Mouse (Mus musculus) kidney, embryonic 15.5 days (tissue): Measurements from ENCODE around the gene Xlr4c. TPM values are rescaled to one million over a fixed set of nuclear protein-coding genes. Genes with fewer than 3 reads are reported as not detected.
"Not testable (repeated sequence)": the region's sequence is repeated elsewhere in the genome, so short reads cannot be mapped to it uniquely, and the experiment has no call there.

Experiments used
- ATAC-seq: fragments of 200-750 bp; cut with Nextera tagmentation; replicated peaks from 2 replicates; pipeline ENCODE4 v1.8.0; 2017; ENCODE audit warnings: moderate TSS enrichment; ENCODE audit not compliant: low FRiP score
- H3K27ac ChIP-seq: fragments of 300-500 bp; sonication (generic); 2 replicates; pipeline ENCODE4 v1.5.1; 2015; ENCODE audit warnings: mild to moderate bottlenecking, inconsistent platforms
- H3K27me3 ChIP-seq: fragments of 300-500 bp; sonication (generic); 2 replicates; pipeline ENCODE4 v1.6.1; 2015; ENCODE audit warnings: inconsistent platforms
- H3K36me3 ChIP-seq: fragments of 300-500 bp; sonication (generic); 2 replicates; pipeline ENCODE4 v1.6.1; 2015; ENCODE audit warnings: inconsistent platforms
- H3K4me1 ChIP-seq: fragments of 300-500 bp; sonication (generic); 2 replicates; pipeline ENCODE4 v1.6.1; 2015; ENCODE audit warnings: inconsistent platforms
- H3K4me2 ChIP-seq: fragments of 300-500 bp; sonication (generic); 2 replicates; pipeline ENCODE4 v1.6.1; 2015; ENCODE audit warnings: moderate library complexity, mild to moderate bottlenecking, inconsistent platforms
- H3K4me3 ChIP-seq: fragments of 300-500 bp; sonication (generic); replicated peaks from 2 replicates; pipeline ENCODE4 v1.5.1; 2015; ENCODE audit warnings: mild to moderate bottlenecking, inconsistent platforms
- H3K9ac ChIP-seq: fragments of 300-500 bp; sonication (generic); 2 replicates; pipeline ENCODE4 v1.6.1; 2015; ENCODE audit warnings: mild to moderate bottlenecking, inconsistent platforms
- H3K9me3 ChIP-seq: fragments of 300-500 bp; sonication (generic); replicated peaks from 2 replicates; pipeline ENCODE4 v1.6.1; 2016; ENCODE audit warnings: inconsistent platforms
- WGBS: fragments of 180-500 bp; shearing (Covaris S2); methylation state at CpG from one replicate; pipeline ENCODE4 v1.1.7; 2015; ENCODE audit warnings: mixed read lengths; 5-methylcytosine and 5-hydroxymethylcytosine counted together
- polyA plus RNA-seq: library from polyadenylated mRNA; unstranded; fragments of >200 nt; fragmentation: Nextera tagmentation; extraction: Ambion mirVana; gene quantifications from 2 replicates; pipeline ENCODE4 v1.2.1, GENCODE M21; 2015

Gene Xlr4c
- 0.22 and 0.30 TPM in 2 replicates for polyA plus RNA-seq

DNA sequence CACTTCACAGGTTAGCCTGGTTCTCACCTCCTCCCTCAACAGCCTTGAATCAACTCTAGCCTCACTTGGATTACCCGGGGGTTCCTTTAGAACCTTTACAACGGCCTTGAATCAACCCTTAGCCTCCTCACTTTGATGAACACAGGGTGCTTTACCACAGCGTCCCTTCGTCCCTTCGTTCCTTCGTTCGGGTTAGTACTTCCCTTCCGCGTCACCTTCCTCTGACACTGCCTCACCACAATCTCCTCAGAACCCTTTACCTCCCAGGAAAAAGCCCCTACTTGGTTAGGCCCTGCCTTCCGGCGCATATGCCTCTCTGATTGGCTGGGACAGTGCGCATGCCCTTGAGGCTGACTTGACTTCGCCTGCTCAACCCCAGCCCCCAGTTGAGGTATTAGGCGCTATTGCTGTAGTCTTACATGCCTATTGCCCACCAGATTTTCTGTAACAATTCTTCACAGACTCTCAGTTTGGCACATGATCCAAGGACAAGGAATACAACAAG lies at the start of gene Xlr4c:
Gene Xlr4c (minus strand): TSS at position 310 of the 505 bp plus-strand sequence.
- H3K9me3 ChIP-seq, H3K9ac ChIP-seq, H3K4me2 ChIP-seq, ATAC-seq, H3K4me1 ChIP-seq, H3K27ac ChIP-seq, H3K4me3 ChIP-seq, H3K27me3 ChIP-seq, H3K36me3 ChIP-seq: not testable (repeated sequence)
- 87% methylated on average over 14 of the region's 14 CpGs for WGBS

- not testable (repeated sequence) for H3K4me1 ChIP-seq, H3K9me3 ChIP-seq, H3K9ac ChIP-seq, H3K36me3 ChIP-seq, ATAC-seq, H3K27me3 ChIP-seq, H3K4me3 ChIP-seq, H3K27ac ChIP-seq, H3K4me2 ChIP-seq
- WGBS: 88% methylated on average over 14 of the region's 14 CpGs
Observed at GRCm38 (mm10) chrX:73265270-73265669, 22.3 kb upstream of the Xlr4c start, which contains the start of gene Xlr3c. Gene Xlr3c (minus strand): TSS chrX:73265390.

GRCm38 (mm10) chrX:73262428-73262827 lies 19.5 kb upstream of the Xlr4c start:
- H3K4me1 ChIP-seq, H3K4me2 ChIP-seq, H3K4me3 ChIP-seq, H3K9me3 ChIP-seq, H3K9ac ChIP-seq, H3K27ac ChIP-seq, H3K36me3 ChIP-seq, H3K27me3 ChIP-seq, ATAC-seq: not testable (repeated sequence)
- 89% methylated on average over 1 of the region's 2 CpGs for WGBS

DNA sequence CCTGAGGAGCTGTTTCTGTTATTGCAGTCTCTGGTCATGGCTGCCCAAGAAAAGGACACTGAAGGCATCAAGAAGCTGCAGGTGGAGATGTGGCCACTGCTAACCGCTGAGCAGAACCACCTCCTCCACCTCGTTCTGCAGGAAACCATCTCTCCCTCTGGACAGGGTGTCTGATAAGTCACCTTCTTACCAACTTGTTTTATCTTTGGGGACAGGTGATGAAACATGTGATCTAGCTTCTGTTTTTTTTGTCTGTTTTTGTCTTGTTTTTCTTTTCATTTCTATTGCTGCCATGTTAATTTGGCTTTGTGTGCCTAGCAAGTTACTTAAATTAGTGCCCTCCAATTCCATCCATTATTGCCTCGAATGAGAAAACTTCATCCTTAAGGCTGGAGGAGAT lies 13.6 kb downstream of the Xlr4c start:
- Histone ChIP-seq H3K9ac (peak overlapping the region; percentile 51), H3K27ac (no peak overlapping the region), H3K4me2 (peak overlapping the region; percentile 82), H3K4me1 (0 out of 2 replicates have a peak, but pooled peaks cover 5% of the 10 kb centered on the region), H3K9me3 (no peaks in the 10 kb centered on the region), H3K4me3 (peak overlapping the region; percentile 65), H3K36me3 (no peaks in the 10 kb centered on the region), H3K27me3 (peaks cover 25% of the 10 kb centered on the region)
- 40% methylated on average over 3 of the region's 3 CpGs for WGBS
- no peak for ATAC-seq

DNA sequence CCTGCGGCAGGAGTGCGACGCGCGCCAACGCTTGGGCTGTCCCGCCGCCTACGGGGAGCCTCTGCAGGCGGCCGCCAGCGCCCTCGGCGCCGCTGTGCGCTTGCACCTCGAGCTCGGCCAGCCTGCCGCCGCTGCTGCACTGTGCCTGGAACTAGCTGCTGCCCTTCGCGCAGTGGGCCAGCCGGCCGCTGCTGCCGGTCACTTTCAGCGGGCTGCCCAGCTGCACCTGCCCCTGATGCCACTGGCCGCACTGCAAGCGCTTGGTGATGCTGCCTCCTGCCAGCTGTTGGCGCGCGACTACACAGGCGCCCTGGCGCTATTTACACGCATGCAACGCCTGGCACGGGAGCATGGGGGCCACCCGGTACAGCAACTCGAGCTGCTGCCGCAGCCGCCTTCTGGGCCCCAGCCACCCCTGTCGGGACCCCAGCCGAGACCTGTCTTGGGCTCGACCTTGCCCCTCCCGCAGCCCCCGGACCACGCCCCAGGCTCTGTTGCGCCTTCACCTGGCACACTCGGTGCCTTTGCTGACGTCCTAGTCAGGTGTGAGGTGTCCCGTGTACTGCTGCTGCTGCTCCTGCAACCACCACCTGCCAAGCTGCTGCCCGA lies 14.2 kb downstream of the Xlr4c start:
- Histone ChIP-seq H3K36me3 (no peaks in the 10 kb centered on the region), H3K4me3 (peak overlapping the region; percentile 65), H3K4me1 (0 out of 2 replicates have a peak, but pooled peaks cover 5% of the 10 kb centered on the region), H3K27ac (peak overlapping the region; percentile 87), H3K27me3 (peaks cover 25% of the 10 kb centered on the region), H3K4me2 (peak overlapping the region; percentile 82), H3K9me3 (no peaks in the 10 kb centered on the region), H3K9ac (peak overlapping the region; percentile 51)
- ATAC-seq: peak; percentile 73
- 18% methylated on average over 51 of the region's 51 CpGs for WGBS

GRCm38 (mm10) chrX:73227914-73228605 lies 14.9 kb downstream of the Xlr4c start, which contains the start of gene F8a:
Gene F8a (plus strand): TSS chrX:73228291.
- Histone ChIP-seq H3K4me1 (0 out of 2 replicates have a peak, but pooled peaks cover 5% of the 10 kb centered on the region), H3K9me3 (no peaks in the 10 kb centered on the region), H3K36me3 (no peaks in the 10 kb centered on the region), H3K4me2 (peak within 1 kb of the TSS; percentile 82), H3K27ac (peak within 1 kb of the TSS; percentile 87), H3K9ac (peak within 1 kb of the TSS; percentile 51), H3K27me3 (peaks cover 25% of the 10 kb centered on the region), H3K4me3 (peak within 1 kb of the TSS; percentile 65)
- WGBS: 17% methylated on average over 37 of the region's 39 CpGs
- peak; percentile 97 for ATAC-seq

DNA sequence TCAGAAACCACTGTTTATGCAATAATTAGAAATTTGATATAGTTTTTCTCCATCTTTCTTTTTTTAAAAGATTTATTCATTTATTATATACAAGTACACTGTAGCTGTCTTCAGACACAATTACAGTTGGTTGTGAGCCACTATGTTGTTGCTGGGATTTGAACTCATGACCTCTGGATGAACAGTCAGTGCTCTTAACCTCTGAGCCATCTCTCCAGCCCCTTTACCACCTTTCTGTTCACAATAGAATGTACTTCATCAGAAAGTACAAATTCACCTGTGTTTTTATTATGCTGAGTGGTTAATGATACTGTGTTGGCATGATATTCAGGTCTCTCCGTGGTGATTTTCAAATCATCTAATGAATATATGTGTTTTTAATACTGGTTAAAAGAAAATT lies 17.6 kb downstream of the Xlr4c start:
- peaks cover 21% of the 10 kb centered on the region for H3K27me3 ChIP-seq
- 61% methylated on average over 1 of the region's 1 CpGs for WGBS

DNA sequence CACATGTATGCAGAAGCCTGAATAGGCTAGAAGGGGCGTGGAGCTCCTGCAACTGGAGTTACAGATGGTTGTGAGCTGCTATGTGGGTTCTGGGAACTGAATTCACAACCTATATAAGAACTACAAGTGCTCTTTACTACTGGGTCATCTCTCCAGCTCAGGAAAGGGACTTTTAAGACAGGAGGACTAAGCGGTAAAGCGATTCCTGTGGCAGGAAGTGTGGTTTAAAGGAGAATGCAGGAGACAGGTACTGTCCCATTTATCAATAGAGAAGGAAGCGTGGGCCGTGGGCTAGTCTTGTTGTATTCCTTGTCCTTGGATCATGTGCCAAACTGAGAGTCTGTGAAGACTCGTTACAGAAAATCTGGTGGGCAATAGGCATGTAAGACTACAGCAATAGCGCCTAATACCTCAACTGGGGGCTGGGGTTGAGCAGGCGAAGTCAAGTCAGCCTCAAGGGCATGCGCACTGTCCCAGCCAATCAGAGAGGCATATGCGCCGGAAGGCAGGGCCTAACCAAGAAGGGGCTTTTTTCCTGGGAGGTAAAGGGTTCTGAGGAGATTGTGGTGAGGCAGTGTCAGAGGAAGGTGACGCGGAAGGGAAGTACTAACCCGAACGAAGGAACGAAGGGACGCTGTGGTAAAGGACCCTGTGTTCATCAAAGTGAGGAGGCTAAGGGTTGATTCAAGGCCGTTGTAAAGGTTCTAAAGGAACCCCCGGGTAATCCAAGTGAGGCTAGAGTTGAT lies 28.9 kb downstream of the Xlr4c start, which contains the start of gene Xlr4b:
Gene Xlr4b (plus strand): TSS at position 515 of the 746 bp plus-strand sequence.
- WGBS: 80% methylated on average over 19 of the region's 19 CpGs
- H3K9ac ChIP-seq: not testable (repeated sequence)

More for the DNA sequence above, 17.6 kb downstream of the Xlr4c start:
- Histone ChIP-seq H3K27ac (no peak overlapping the region), H3K4me3 (no peak overlapping the region), H3K36me3 (no peaks in the 10 kb centered on the region), H3K9me3 (no peaks in the 10 kb centered on the region), H3K9ac (no peak overlapping the region), H3K4me1 (0 out of 2 replicates have a peak, but pooled peaks cover 5% of the 10 kb centered on the region), H3K4me2 (no peak overlapping the region)
- no peak for ATAC-seq

DNA sequence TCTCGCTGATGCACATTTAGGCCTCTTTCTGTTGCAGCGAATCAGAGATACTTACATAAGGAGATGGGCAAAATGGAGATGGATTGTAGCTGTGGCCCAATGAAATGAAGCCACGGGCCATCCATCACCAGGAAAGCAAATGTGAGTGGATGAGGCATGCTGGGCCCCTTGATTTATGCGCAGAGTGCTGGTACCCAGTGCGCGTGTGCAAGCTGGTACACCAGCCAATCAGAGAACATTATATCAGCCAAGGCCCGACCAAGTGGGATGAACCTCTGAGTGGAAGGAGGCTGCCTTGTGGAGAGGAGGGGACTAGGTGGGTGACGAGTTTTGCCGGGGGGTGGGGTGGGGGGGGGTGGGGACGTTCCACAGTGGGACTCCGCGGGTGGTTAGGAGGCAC lies 51.0 kb downstream of the Xlr4c start, which contains the start of gene Xlr3b:
Gene Xlr3b (plus strand): TSS at position 274 of the 400 bp plus-strand sequence.
- H3K36me3 ChIP-seq, H3K9ac ChIP-seq, H3K9me3 ChIP-seq, H3K4me2 ChIP-seq, H3K27me3 ChIP-seq, H3K4me3 ChIP-seq, H3K27ac ChIP-seq, H3K4me1 ChIP-seq: not testable (repeated sequence)
- ATAC-seq: 0 out of 2 replicates have a peak, but pooled peaks have one; percentile 25
- WGBS: 81% methylated on average over 12 of the region's 12 CpGs

More for the DNA sequence above, 28.9 kb downstream of the Xlr4c start, which contains the start of gene Xlr4b:
- not testable (repeated sequence) for H3K27me3 ChIP-seq, H3K36me3 ChIP-seq, H3K4me1 ChIP-seq, H3K9me3 ChIP-seq, H3K4me3 ChIP-seq, ATAC-seq, H3K4me2 ChIP-seq, H3K27ac ChIP-seq
